Mouse (Mus musculus) retina, postnatal 1 day (tissue): ENCODE data around the gene Eif1ad.
"Not testable (repeated sequence)": the region's sequence is repeated elsewhere in the genome, so short reads cannot be mapped to it uniquely, and the experiment has no call there.

ENCODE experiments used
- DNase-seq: peaks from one replicate; pipeline ENCODE4 v3.0.0-alpha.2; 2012

Eif1ad gene

GRCm38 (mm10) chr19:5383326-5383725 is 16.8 kb downstream of the Eif1ad start:
- no peak for DNase-seq

DNA sequence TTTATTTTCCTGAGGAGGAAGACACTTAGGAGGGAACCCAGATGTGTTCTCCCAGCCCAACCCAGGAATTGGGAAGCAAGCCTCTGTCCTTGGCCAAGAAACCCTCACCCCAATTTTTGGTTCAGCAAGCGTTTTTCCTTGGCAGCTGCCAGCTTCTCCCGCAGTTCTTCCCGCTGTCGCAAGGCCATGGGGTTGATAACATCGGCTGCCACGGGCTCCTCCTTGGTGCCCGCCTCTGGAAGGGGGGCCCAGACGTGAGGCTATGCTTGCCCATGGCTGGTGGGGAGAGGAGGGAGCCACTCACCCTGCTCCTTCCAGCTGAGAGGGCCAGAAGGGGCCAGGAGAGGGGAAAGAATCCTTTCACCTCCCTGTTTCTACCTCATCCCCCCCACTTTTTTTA is 18.2 kb downstream of the Eif1ad start:
- DNase-seq: no peak

- DNase-seq: no peak
Measured at GRCm38 (mm10) chr19:5388011-5388441, 21.5 kb downstream of the Eif1ad start.

DNA sequence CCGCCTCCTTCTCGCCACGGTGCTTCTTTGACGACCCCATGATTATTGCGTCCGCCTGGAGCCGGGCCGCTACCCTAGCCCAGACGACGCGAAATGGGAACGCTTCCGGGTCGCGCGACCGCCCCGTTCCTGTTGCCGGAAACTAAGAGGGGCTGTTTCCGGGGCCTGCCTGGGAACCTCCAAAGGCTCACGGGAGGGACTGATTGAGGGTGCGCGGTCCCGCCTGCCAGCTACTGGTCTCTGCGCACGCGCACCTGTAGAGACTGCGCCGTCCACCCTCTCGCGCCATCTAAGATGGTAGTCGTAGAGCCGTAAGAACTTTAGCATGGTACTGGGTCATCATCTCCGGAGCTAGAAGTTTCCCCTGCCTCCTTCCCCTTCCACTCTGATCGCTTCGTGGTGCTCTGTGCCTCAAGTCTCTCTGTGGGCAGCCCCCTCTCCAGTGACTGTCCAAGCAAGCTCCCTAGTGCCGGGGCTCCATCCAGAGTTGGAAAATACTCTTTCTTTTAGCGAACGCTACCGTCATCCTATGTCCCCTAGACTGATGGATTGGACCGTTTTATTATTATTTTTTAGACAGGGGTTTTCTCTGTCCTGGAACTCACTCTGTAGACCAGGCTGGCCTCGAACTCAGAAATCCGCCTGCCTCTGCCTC is 22.2 kb downstream of the Eif1ad start, which contains the start of gene Sart1:
Sart1 (minus strand) TSS at position 116 of the 655 bp plus-strand sequence.
- DNase-seq: peak; percentile 98

DNA sequence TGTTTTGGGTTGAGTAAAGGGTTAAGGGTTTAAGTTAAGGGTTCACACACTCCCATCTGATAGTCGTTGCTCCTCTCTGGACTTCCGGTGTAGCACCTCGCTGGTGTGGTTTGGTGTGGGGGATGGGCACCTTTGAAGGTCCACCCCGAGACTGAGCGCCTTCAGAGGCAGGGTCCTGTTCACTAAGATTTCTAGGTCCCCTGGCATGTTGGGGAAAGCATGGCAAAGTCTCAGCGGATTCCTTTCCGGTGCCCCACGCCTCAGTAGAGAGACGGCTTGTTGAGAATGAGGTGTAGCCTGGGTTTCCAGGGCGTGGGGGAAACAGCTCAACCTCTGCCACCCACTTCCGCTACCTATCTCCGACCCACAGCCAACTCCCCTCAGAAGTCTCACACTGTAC is 23.1 kb downstream of the Eif1ad start:
- no peak for DNase-seq

- no peak for DNase-seq
Measured at GRCm38 (mm10) chr19:5390416-5390815, 23.9 kb downstream of the Eif1ad start.

GRCm38 (mm10) chr19:5392892-5393291 is 26.4 kb downstream of the Eif1ad start:
- peak; percentile 56 for DNase-seq

DNA sequence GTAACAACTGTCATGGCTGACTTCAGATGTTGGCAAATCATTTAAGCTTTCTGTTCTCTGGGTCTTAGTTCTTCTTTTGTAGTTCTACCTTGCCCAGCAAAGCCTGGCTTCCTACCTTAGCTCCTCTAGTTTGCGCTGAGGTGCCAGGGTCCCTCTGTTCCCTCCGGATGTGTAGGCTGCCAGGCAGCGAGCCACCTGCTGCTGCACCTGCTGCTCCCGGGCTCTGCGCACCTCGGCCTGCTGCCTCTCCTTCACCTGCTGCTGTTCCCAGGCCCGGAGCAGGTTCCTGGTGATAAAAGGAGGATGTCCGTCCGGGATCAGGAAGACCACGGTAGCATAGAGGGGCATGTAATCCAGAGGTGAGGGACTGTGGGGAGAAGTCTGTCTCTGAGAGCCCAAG is 27.6 kb downstream of the Eif1ad start:
- DNase-seq: no peak

DNA sequence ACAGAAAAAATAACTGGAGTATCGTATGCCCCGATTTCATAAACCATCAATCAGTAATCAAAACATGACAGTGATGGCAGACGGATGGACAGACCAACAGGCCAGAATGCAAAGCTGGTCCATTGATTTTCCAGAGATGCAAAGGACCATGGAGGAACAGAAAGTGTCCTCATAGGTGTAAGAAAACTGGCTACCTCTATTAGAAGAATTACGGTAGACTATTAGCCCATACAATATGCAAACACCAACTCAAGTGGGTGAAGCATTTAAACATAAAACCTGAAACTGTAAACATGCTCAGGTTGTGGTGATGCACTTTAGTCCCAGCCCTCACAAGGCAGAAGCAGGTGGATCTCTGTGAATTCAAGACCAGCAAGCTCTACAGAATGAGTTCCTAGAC is 28.8 kb downstream of the Eif1ad start:
- no peak for DNase-seq

- DNase-seq: not testable (repeated sequence)
Measured at GRCm38 (mm10) chr19:5401073-5401472, 34.5 kb downstream of the Eif1ad start.

GRCm38 (mm10) chr19:5402293-5402692 is 35.8 kb downstream of the Eif1ad start, which contains the start of gene Tsga10ip:
Gene Tsga10ip (minus strand): TSS chr19:5402526.
- no peak for DNase-seq

- DNase-seq: peak; percentile 32
Measured at GRCm38 (mm10) chr19:5405924-5406323, 39.4 kb downstream of the Eif1ad start.

DNA sequence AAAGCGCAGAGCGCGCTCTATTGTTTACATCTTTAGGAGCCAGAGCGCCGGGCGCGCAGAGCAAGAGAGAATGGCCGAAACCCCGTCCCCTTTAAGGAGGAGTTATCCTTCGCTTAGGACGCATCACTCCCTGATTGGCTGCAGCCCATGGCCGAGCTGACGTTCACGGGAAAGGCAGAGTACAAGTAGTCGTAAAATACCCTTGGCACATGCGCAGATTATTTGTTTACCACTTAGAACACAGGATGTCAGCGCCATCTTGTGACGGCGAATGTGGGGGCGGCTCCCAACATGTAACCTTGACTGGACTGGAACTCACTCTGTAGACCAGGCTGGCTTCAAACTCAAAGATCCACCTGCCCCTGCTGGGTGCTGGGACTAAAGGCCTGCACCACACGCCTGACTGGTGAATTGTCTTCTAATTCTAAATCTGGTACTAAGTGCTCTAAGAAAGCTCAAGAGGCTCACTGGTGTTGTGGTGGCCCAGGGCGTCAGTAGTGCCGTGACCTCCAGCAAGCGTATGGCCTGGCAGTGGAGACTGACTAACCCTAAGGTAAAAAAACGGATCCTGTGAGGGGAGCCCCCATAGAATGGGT is 40.1 kb downstream of the Eif1ad start:
- peak; percentile 81 for DNase-seq

GRCm38 (mm10) chr19:5407133-5407532 is 40.6 kb downstream of the Eif1ad start:
- peak; percentile 82 for DNase-seq

GRCm38 (mm10) chr19:5408057-5409001 is 41.8 kb downstream of the Eif1ad start:
- DNase-seq: no peak

- DNase-seq: no peak
Measured at GRCm38 (mm10) chr19:5409068-5409467, 42.5 kb downstream of the Eif1ad start.

DNA sequence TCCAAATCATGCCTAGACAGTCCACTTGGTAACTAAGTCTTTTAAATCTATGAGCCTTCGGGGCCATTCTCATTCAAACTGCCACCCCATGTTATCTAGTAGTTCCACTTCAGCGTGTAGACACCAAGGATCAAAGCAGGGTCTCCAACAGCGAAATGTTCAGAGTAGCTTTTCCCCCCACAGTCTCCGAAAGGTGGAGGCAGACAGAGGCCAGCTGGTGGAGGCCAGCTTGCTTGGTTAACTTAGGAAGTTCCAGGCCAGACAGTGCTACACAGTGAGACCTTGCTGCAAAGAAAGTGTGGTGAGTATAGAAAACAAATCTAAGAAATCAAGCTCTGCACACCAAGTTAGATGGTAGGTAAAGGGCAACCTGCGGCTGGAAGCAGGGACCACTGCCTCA is 44.1 kb downstream of the Eif1ad start:
- no peak for DNase-seq

DNA sequence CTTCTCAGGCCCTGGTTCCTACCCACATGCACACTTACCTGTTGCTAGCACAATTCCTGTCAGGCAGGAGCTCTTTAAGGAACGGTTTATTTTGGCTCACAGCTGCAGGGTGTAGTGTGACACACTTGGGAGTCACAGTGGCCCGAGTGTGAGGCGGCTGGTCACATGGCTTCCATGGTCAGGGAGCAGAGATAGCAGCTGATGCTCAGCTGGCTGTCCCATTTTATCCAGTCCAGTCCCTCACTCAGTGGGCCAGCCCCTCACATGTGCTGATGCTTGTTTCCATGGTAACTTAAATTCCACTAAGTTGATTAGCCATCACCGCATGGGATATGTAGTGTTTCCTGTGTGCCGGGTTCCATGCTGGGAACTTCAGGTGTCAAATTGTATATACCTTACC is 45.4 kb downstream of the Eif1ad start:
- no peak for DNase-seq

- DNase-seq: no peak
Measured at GRCm38 (mm10) chr19:5413840-5414239, 47.3 kb downstream of the Eif1ad start.

- no peak for DNase-seq
Measured at GRCm38 (mm10) chr19:5414534-5414957, 48.0 kb downstream of the Eif1ad start.

- DNase-seq: no peak
Measured at GRCm38 (mm10) chr19:5418750-5419466, 52.4 kb downstream of the Eif1ad start.

GRCm38 (mm10) chr19:5419630-5420029 is 53.1 kb downstream of the Eif1ad start:
- DNase-seq: no peak

DNA sequence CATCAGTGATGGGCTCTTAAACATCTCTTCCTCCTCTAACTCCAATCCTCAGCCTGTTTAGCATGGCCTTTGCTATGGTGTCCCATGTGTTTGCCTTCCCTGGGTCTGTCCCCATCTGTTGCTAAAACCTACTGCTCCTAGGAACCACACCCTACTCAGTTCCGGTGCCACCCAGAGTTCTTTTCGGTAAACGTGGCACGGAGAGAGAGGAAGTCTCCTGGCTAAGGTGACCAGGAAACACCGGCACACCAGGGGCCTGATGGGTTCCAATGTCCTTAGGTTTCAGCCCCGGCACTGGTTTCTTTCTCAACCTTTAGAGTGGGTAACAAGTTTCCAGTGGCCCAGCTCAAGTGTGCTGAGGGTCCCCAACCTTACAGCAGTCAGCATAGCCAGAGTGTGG is 54.0 kb downstream of the Eif1ad start:
- DNase-seq: no peak
